Mouse (Mus musculus) urinary bladder, postnatal 25 days (tissue): ENCODE data around the gene Tmem42.

ENCODE experiments used
- DNase-seq: peaks from one replicate; pipeline ENCODE4 v3.0.0; 2022; ENCODE audit warnings: low spot score

Tmem42 gene

DNA sequence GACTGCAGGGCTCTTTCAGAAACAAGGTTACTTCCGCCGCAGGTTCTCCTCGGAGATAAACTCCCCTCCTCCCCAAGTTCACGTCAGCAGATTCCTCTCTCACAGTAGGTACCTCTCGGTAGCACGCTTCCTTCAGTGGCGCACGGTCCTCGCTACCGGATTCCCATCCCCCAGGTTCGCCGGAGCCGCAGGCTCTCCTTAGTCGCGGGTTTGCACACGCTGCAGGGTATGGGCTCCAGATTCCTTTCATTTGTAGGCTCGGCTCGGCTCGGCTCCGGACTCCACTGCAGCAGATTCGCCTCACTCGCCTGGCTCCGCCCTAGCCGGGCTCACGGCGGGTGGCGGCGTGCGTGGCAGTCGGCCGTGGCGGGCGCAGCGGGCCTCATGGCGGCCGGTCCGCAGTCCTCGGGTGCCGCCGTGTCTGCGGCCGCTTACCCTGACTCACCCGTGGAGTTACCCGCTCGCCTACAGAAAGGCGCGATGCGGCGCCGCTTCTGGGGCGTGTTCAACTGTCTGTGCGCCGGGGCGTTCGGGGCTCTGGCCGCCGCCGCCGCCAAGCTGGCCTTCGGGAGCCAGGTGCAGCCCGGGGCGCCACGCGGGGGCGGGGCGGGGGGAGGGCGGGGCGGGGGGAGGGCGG lies at the start of gene Tmem42:
Tmem42 (plus strand) TSS at position 332 of the 637 bp plus-strand sequence.
- DNase-seq: peak; percentile 81

DNA sequence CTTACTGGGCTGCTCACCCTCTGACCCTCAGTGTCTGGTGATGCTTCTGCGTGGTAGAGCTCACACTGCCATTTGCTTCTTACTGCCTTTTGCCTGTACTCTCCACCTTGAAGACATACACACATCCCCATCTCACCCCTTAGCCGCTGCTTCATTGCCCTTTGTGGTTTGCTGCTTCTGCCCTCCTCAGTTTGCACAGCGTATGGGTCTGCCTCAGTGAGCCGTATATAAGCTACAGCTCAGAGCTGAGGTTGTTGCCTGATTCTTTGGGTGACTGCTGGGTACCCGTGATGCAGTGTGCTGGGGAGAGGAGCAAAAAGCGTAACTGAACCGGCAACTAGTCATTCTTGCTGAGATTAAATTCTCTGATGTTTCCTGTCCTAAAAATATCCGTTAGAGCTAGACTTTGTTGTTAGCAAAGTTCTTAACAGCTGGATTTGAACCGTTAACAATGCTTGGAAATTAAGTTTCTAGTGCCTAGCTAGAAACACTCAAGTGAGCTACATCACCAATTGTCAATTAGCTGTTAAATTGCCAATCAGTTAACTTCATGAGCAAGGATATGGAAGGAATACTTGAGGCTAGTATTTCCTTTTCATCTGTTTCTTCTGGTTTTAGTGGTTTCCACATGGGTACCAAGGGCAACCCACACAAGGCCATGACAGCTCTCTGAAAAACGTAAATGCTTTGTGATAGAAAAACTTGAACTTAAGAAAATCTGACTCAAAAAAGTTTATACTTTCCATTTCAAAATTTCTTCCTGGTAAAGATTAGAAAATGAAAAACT lies 22.5 kb upstream of the Tmem42 start:
- DNase-seq: no peak

DNA sequence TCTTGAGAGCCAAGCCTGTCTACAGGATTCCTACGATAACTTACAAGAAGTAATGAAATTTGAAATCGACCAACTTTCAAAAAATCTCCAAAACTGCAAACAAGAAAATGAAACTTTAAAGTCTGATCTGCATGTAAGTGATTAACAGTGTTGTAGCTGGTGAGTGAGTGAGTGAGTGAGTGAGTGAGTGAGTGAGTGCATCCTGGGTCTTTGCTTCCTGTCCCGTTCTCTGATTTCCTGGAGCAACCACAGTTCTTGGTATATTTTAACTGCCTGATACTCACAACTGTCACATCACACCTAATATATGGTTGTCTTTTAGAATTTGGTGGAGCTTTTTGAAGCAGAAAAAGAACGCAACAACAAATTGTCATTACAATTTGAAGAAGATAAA lies 21.9 kb upstream of the Tmem42 start:
- DNase-seq: no peak

DNA sequence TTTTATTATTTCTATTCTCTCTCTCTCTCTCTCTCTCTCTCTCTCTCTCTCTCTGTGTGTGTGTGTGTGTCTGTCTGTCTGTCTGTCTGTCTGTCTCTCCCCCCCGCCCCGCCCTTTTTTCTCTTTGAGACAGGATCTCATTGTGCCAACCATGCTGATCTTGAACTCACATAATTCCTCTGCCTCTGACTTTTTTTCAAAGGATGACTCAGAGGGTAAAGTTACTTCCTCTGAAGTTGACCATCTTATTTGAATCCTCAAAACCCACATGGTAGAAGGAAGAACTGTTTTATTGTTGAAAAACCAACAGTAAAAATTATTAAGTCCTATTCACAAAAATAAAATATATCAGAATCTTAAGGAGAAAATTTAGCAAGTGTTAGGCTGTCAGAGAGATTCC lies 16.4 kb upstream of the Tmem42 start:
- DNase-seq: no peak

DNA sequence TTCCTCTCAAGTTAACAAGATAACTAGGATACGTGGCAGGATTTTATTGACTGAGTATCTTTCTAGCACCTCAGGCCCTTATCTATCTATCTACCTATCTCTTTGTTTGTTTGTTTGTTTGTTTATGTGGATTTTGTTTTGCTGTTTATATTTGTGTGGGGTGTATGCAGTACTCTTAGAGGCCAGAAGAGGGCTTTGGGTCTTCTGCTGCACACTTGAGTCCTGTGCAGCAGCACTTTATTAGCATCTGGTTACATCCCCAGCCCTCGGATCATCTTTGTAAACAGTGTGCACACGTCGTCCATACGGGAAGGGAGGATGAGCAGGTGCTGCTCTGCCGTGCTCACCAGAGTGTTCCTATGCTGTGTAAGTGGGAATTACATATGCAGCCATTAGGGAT lies 15.1 kb upstream of the Tmem42 start:
- DNase-seq: no peak

DNA sequence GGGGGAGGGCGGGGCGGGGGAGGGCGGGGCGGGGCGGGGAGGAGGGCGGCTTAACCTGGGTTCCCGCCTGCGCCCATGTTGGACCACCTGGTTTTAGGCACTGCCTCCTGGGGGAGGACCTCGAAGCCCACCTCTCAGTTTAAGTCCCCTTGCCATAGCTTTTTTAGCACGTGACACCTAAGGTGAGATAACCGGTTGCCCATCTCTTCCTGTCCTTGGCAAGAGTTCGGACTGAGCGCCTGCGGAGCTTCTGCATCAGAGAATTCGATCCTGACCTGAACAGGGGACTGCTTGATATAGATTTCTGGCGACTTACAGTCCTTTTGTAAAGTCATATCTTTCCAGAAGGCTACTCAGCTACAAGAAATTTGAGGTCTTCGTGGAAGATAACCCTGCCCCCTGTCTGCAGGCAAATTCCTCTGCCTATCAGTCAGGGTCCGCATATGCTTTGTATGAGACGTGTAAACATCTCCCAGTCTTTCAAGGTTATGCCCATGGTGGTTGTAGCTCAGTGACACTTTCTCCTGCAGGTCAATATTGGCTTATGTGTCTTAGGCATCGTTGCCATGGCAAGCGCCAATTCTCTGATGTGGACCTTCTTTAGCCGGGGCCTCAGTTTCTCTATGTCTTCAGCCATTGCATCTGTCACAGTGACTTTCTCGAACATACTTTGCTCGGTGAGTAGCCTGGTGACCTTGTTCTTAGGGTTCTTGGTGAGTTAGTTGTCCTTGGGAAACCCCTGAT lies 682 bp downstream of the Tmem42 start:
- no peak for DNase-seq

DNA sequence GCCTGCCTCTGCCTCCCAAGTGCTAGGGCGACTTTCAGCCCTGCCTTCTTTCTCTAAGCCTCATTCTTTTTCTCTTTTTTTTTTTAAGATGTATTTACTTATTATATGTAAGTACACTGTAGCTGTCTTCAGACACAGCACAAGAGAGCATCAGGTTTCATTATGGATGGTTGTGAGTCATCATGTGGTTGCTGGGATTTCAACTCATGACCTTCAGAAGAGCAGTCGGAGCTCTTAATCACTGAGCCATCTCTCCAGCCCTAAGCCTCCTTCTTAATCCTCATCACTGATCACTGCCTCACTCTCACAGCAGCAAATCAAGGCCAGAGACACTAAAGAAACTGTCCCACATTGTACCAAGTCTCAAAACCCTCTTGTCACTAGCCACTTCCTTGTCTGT lies 3.1 kb downstream of the Tmem42 start:
- no peak for DNase-seq

DNA sequence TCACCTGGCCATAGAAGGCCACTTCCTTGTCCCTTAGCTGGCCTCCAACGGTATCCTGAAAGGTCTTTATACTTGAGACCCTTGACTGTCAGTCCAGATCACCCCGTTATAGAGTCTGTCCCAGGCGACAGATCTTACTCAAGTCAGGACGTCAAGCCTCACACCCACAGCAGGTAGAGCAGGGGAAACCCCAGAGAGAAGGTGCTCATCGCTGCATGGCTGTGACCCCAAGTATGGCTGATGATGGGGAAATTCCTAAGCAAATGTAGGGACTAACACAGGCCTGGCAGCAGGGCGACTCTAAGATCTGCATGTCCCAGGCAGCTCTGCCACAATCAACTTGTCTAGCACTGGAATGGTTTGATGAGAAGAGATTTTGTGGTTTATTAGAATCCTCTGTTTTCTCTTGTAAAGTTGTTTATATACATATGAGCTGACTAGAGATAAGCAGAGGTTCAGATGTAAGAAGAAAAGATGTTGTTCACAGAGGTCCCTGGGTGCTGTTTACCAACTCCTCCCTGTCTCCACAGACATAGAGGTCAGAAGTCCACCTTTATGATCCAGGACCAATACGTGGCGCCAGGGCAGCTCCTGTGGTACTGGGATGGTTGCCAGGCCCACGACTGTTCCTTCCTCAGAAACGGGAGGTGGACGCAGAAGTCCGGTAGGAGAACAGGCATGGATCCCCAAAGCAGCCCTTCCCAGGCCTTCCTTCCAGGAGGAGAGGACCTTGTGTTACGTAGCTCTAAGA lies 10.5 kb downstream of the Tmem42 start:
- DNase-seq: no peak

DNA sequence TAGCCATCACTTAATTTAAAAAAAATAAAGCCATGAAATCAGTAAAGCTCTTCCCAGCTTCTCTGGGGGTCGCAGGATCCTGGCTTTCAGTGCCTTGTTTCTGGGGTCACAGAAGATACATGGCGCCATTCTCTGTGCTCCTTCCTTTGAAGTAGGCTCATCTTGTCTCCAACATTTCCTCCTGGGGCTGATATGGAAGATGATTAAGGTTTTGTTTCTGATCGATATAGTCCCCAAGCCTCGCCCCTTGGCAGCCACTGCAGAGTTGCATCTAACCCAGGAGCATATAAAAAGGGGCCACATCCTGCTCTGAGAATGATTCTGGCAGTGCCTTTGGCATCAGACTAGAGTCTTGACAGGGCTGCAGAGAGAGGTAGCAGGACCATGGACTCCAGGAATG lies 13.3 kb downstream of the Tmem42 start, which contains the start of gene Tgm4:
Tgm4 (plus strand) TSS at position 301 of the 400 bp plus-strand sequence.
- DNase-seq: no peak

DNA sequence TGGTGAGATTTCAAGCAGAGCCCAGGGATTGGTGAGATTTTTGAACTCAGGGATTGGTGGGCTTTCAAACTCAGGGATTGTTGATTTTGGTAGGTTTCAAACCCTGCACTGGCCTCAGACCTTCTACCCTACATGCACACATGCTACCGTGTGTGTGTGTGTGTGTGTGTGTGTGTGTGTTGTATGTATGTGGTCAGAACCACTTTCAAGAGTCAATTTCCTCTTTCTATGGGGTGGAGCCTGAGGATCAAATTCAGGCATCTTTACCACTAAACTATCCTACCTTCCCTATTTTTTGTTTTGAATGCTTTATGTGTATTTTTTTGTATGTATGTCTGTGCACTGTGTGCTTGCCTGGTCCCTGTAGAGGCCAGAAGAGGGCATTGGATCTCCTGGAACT lies 26.5 kb downstream of the Tmem42 start:
- no peak for DNase-seq

DNA sequence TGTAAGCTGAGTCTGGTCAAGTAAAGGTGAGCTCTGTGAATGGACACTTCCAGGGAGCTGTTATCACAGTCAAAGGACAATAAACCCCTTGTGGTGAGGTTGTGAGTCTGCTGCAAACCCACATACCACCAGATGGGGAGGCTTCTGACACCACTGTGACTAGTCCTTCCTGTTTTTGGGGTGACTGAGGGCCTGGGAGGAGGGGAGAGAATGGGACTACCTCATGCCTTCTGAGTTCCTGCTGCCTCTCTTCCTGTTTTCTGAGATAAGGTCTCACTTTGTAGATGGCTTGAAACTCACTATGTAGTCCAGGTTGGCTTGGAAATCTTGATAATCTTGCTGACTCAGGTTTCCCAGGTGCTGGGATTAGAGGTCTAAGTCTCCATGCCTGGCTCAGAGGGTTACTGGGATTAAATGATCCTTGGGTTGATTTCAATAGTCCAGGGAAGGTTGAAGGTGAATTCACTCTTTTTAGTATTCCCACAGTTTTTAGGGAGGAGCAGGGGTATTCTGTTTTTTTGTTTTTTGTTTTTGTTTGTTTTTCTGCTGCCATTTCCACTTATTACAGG lies 37.7 kb downstream of the Tmem42 start:
- DNase-seq: no peak

DNA sequence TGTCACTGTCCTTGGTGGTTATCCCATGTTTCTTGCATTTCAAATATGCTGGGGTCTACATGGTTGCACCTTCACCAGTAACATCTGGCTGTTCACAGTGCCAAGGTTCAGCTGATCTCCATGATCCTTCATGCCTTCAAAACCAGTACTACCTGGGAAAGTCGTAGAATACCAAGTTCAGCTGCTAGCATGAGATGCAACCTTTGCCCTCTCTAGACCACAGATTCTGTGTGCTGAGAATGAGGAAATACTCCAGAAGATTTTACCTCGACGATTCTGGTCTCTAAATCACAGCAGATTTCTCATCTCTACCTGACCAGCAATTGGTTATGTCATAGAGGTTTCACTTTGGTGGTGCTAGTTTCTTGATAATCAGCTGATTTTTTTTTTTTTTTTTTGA lies 39.0 kb downstream of the Tmem42 start:
- DNase-seq: no peak
